Mouse (Mus musculus) lung, embryonic 16.5 days (tissue): ENCODE measurements around the gene Id2. TPM values are rescaled to one million over a fixed set of nuclear protein-coding genes. Genes with fewer than 3 reads are reported as not detected.

Experiments used
- ATAC-seq: fragments of 200-750 bp; cut with Nextera tagmentation; 2 replicates; pipeline ENCODE4 v1.8.0; 2017; ENCODE audit warnings: low read depth, mild to moderate bottlenecking, moderate library complexity
- H3K27ac ChIP-seq: fragments of 300-500 bp; sonication (generic); 2 replicates; pipeline ENCODE4 v1.5.1; 2014; ENCODE audit warnings: mild to moderate bottlenecking, control low read depth, low read length
- H3K27me3 ChIP-seq: fragments of 300-500 bp; sonication (generic); 2 replicates; pipeline ENCODE4 v1.6.1; 2014; ENCODE audit warnings: low read depth, low read length, mixed read lengths; ENCODE audit not compliant: control insufficient read depth, insufficient read depth
- H3K36me3 ChIP-seq: fragments of 300-500 bp; sonication (generic); 2 replicates; pipeline ENCODE4 v1.6.1; 2014; ENCODE audit warnings: low read length; ENCODE audit not compliant: control insufficient read depth, insufficient read depth
- H3K4me1 ChIP-seq: fragments of 300-500 bp; sonication (generic); replicated peaks from 2 replicates; pipeline ENCODE4 v1.6.1; 2014; ENCODE audit warnings: low read length, mixed read lengths; ENCODE audit not compliant: control insufficient read depth, insufficient read depth
- H3K4me2 ChIP-seq: fragments of 300-500 bp; sonication (generic); 2 replicates; pipeline ENCODE4 v1.6.1; 2014; ENCODE audit warnings: low read depth, low read length, control low read depth
- H3K4me3 ChIP-seq: fragments of 300-500 bp; sonication (generic); 2 replicates; pipeline ENCODE4 v1.5.1; 2014; ENCODE audit warnings: mild to moderate bottlenecking, low read length, control low read depth
- H3K9ac ChIP-seq: fragments of 300-500 bp; sonication (generic); 2 replicates; pipeline ENCODE4 v1.6.1; 2014; ENCODE audit warnings: low read length, control low read depth
- H3K9me3 ChIP-seq: fragments of 300-500 bp; sonication (generic); 2 replicates; pipeline ENCODE4 v1.6.1; 2016; ENCODE audit warnings: low read length; ENCODE audit not compliant: control insufficient read depth
- WGBS: fragments of 180-500 bp; shearing (Covaris S2); extraction: QIAGEN DNeasy Blood & Tissue Kit; methylation state at CpG from one replicate; pipeline ENCODE4 v1.1.7; 2014; 5-methylcytosine and 5-hydroxymethylcytosine counted together
- polyA plus RNA-seq: library from polyadenylated mRNA; unstranded; fragments of >200 nt; fragmentation: Nextera tagmentation; extraction: Ambion mirVana; gene quantifications from 2 replicates; pipeline ENCODE4 v1.2.1, GENCODE M21; 2015

The Id2 gene
- polyA plus RNA-seq, 1 experiment from 2014 or later, result 618 TPM

- H3K4me2 ChIP-seq, result no peak overlapping the region
- H3K36me3 ChIP-seq, result no peaks in the 10 kb centered on the region
- no peak overlapping the region for H3K9ac ChIP-seq
- H3K4me3 ChIP-seq, result no peak overlapping the region
- H3K27ac ChIP-seq, result no peak overlapping the region
- H3K4me1 ChIP-seq, result no peaks in the 10 kb centered on the region
- 75% methylated on average over 4 of the region's 4 CpGs for WGBS
- no peaks in the 10 kb centered on the region for H3K9me3 ChIP-seq
- ATAC-seq, result no peak
- H3K27me3 ChIP-seq, result no peaks in the 10 kb centered on the region
Measured at GRCm38 (mm10) chr12:25073374-25073773, 23.6 kb downstream of the Id2 start.

- H3K27me3 ChIP-seq, result no peaks in the 10 kb centered on the region
- no peak overlapping the region for H3K4me2 ChIP-seq
- H3K9ac ChIP-seq, result no peak overlapping the region
- H3K4me3 ChIP-seq, result no peak overlapping the region
- no peaks in the 10 kb centered on the region for H3K9me3 ChIP-seq
- 66% methylated on average over 6 of the region's 6 CpGs for WGBS
- ATAC-seq, result no peak
- no peaks in the 10 kb centered on the region for H3K4me1 ChIP-seq
- no peak overlapping the region for H3K27ac ChIP-seq
- H3K36me3 ChIP-seq, result peaks cover 10% of the 10 kb centered on the region
Measured at GRCm38 (mm10) chr12:25062264-25062663, 34.7 kb downstream of the Id2 start.

- WGBS, result 88% methylated on average over 7 of the region's 7 CpGs
- no peaks in the 10 kb centered on the region for H3K4me1 ChIP-seq
- no peaks in the 10 kb centered on the region for H3K9me3 ChIP-seq
- H3K36me3 ChIP-seq, result peaks cover 17% of the 10 kb centered on the region
- H3K27ac ChIP-seq, result no peak overlapping the region
- no peak overlapping the region for H3K9ac ChIP-seq
- no peak overlapping the region for H3K4me2 ChIP-seq
- no peak for ATAC-seq
- H3K27me3 ChIP-seq, result no peaks in the 10 kb centered on the region
- H3K4me3 ChIP-seq, result no peak overlapping the region
Measured at GRCm38 (mm10) chr12:25060901-25061300, 36.0 kb downstream of the Id2 start.

- Histone ChIP-seq H3K36me3 (peaks cover 17% of the 10 kb centered on the region), H3K4me3 (no peak overlapping the region), H3K4me2 (no peak overlapping the region), H3K27me3 (no peaks in the 10 kb centered on the region), H3K27ac (no peak overlapping the region), H3K4me1 (no peaks in the 10 kb centered on the region), H3K9me3 (no peaks in the 10 kb centered on the region), H3K9ac (no peak overlapping the region)
- ATAC-seq, result no peak
- WGBS, result 75% methylated on average over 9 of the region's 9 CpGs
Measured at GRCm38 (mm10) chr12:25059487-25060200, 37.3 kb downstream of the Id2 start.

- no peak for ATAC-seq
- H3K4me1 ChIP-seq, result no peaks in the 10 kb centered on the region
- H3K27me3 ChIP-seq, result no peaks in the 10 kb centered on the region
- no peaks in the 10 kb centered on the region for H3K9me3 ChIP-seq
- WGBS, result 73% methylated on average over 4 of the region's 4 CpGs
- no peak overlapping the region for H3K4me3 ChIP-seq
- H3K4me2 ChIP-seq, result no peak overlapping the region
- H3K9ac ChIP-seq, result no peak overlapping the region
- H3K27ac ChIP-seq, result no peak overlapping the region
- peaks cover 36% of the 10 kb centered on the region for H3K36me3 ChIP-seq
Measured at GRCm38 (mm10) chr12:25054963-25055362, 42.0 kb downstream of the Id2 start.

- Histone ChIP-seq H3K4me1 (no peaks in the 10 kb centered on the region), H3K36me3 (peaks cover 36% of the 10 kb centered on the region), H3K27me3 (no peaks in the 10 kb centered on the region), H3K9me3 (no peaks in the 10 kb centered on the region), H3K4me2 (no peak overlapping the region), H3K27ac (no peak overlapping the region), H3K9ac (no peak overlapping the region), H3K4me3 (no peak overlapping the region)
- no peak for ATAC-seq
- 78% methylated on average over 7 of the region's 7 CpGs for WGBS
Measured at GRCm38 (mm10) chr12:25054511-25054910, 42.4 kb downstream of the Id2 start.

GRCm38 (mm10) chr12:25049253-25049652 lies 47.7 kb downstream of the Id2 start:
- no peak for ATAC-seq
- Histone ChIP-seq H3K36me3 (peaks cover 21% of the 10 kb centered on the region), H3K27me3 (no peaks in the 10 kb centered on the region), H3K4me3 (no peak overlapping the region), H3K9ac (no peak overlapping the region), H3K4me2 (no peak overlapping the region), H3K27ac (no peak overlapping the region), H3K4me1 (no peaks in the 10 kb centered on the region), H3K9me3 (no peaks in the 10 kb centered on the region)
- 7% methylated on average over 5 of the region's 5 CpGs for WGBS

GRCm38 (mm10) chr12:25044579-25044978 lies 52.4 kb downstream of the Id2 start:
- H3K4me3 ChIP-seq, result no peak overlapping the region
- H3K27ac ChIP-seq, result no peak overlapping the region
- no peaks in the 10 kb centered on the region for H3K4me1 ChIP-seq
- H3K36me3 ChIP-seq, result peaks cover 2% of the 10 kb centered on the region; the same call in 1 of the 2 replicates
- WGBS, result 70% methylated on average over 4 of the region's 4 CpGs
- no peaks in the 10 kb centered on the region for H3K9me3 ChIP-seq
- no peak overlapping the region for H3K9ac ChIP-seq
- H3K27me3 ChIP-seq, result no peaks in the 10 kb centered on the region
- no peak overlapping the region for H3K4me2 ChIP-seq
- no peak for ATAC-seq

- no peak overlapping the region for H3K9ac ChIP-seq
- H3K4me2 ChIP-seq, result no peak overlapping the region
- no peaks in the 10 kb centered on the region for H3K27me3 ChIP-seq
- H3K27ac ChIP-seq, result no peak overlapping the region
- WGBS, result 70% methylated on average over 2 of the region's 2 CpGs
- H3K36me3 ChIP-seq, result peaks cover 2% of the 10 kb centered on the region; the same call in 1 of the 2 replicates
- ATAC-seq, result no peak
- H3K4me3 ChIP-seq, result no peak overlapping the region
- no peaks in the 10 kb centered on the region for H3K4me1 ChIP-seq
- no peaks in the 10 kb centered on the region for H3K9me3 ChIP-seq
Measured at GRCm38 (mm10) chr12:25044056-25044455, 52.9 kb downstream of the Id2 start.
